Mouse (Mus musculus) induced T-regulatory cell, adult 2 months (primary cell): ENCODE measurements at regions not wholly inside any gene's neighbourhood (a gene's known extent, or its start where the extent isn't known, plus 50 kb on each side); places are given as distances from the start of the nearest gene placed in this dataset.
A peak's percentile ranks its signal among the peaks of the same experiment; 100 is the strongest.

Experiments
- DNase-seq: peaks from one replicate; pipeline ENCODE4 v3.0.0-alpha.2; 2012; ENCODE audit warnings: low read depth

GRCm38 (mm10) chr13:32649982-32650381 is 133.8 kb downstream of the Mylk4 start:
- DNase-seq, result no peak

GRCm38 (mm10) chr13:32643030-32643750 is 140.6 kb downstream of the Mylk4 start:
- no peak for DNase-seq

GRCm38 (mm10) chr13:32640941-32641340 is 142.8 kb downstream of the Mylk4 start:
- no peak for DNase-seq

- no peak for DNase-seq
These were observed 153.5 kb downstream of the Mylk4 start for GRCm38 (mm10) chr13:32630122-32630732.

GRCm38 (mm10) chr13:32613916-32614315 is 169.8 kb downstream of the Mylk4 start:
- no peak for DNase-seq

GRCm38 (mm10) chr13:32611551-32612295 is 172.0 kb downstream of the Mylk4 start:
- DNase-seq, result peak; percentile 43

GRCm38 (mm10) chr13:32610970-32611369 is 172.8 kb downstream of the Mylk4 start:
- peak; percentile 3 for DNase-seq

- no peak for DNase-seq
These were observed 175.3 kb downstream of the Mylk4 start for GRCm38 (mm10) chr13:32608413-32608812.

- DNase-seq, result no peak
These were observed 179.7 kb downstream of the Mylk4 start for GRCm38 (mm10) chr13:32603925-32604590.

GRCm38 (mm10) chr13:32601315-32601714 is 182.4 kb downstream of the Mylk4 start:
- no peak for DNase-seq

- no peak for DNase-seq
These were observed 190.1 kb downstream of the Mylk4 start for GRCm38 (mm10) chr13:32593611-32594010.

- no peak for DNase-seq
These were observed 190.6 kb downstream of the Mylk4 start for GRCm38 (mm10) chr13:32593131-32593530.

- DNase-seq, result no peak
These were observed 202.2 kb downstream of the Mylk4 start for GRCm38 (mm10) chr13:32581598-32581997.

- DNase-seq, result no peak
These were observed 215.9 kb downstream of the Mylk4 start for GRCm38 (mm10) chr13:32567850-32568249.

- no peak for DNase-seq
These were observed 222.1 kb upstream of the Gmds start for GRCm38 (mm10) chr13:32560666-32561065.

GRCm38 (mm10) chr13:32556396-32556795 is 217.9 kb upstream of the Gmds start:
- DNase-seq, result no peak

GRCm38 (mm10) chr13:32555064-32555463 is 216.5 kb upstream of the Gmds start:
- DNase-seq, result no peak

- no peak for DNase-seq
These were observed 216.1 kb upstream of the Gmds start for GRCm38 (mm10) chr13:32554601-32555000.

- no peak for DNase-seq
These were observed 214.6 kb upstream of the Gmds start for GRCm38 (mm10) chr13:32553136-32553535.

GRCm38 (mm10) chr13:32550113-32550512 is 211.6 kb upstream of the Gmds start:
- DNase-seq, result no peak

GRCm38 (mm10) chr13:32547126-32547525 is 208.6 kb upstream of the Gmds start:
- no peak for DNase-seq

- DNase-seq, result no peak
These were observed 206.6 kb upstream of the Gmds start for GRCm38 (mm10) chr13:32544986-32545740.
